Mouse (Mus musculus) G1E (cell line): ENCODE data around the gene Plp2.

ENCODE experiments used
- CTCF ChIP-seq: IDR thresholded peaks from 2 replicates; pipeline ENCODE4 v1.5.1; 2012; ENCODE audit warnings: low read depth, low read length, inconsistent platforms, mixed read lengths
- GATA1 ChIP-seq: IDR thresholded peaks from 2 replicates; pipeline ENCODE4 v1.6.1; 2012; ENCODE audit warnings: borderline replicate concordance, low read length, inconsistent platforms, mixed read lengths

DNA sequence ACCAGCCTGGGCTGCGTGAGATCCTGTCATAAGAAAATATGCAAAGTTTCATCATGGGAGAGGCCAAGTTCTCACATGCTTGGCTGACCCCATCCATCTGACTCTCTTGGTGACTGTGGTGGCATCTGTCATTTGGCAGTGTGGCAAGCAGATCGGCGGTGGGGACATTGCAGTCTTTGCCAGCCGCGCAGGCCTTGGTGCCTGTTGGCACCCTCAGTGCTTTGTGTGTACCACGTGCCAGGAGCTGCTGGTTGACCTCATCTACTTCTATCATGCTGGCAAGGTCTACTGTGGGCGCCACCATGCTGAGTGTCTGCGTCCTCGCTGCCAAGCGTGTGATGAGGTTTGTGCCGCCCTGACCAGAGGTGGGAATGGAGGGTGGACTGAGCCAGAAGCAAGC lies 6.4 kb downstream of the Plp2 start:
- no peak for TF ChIP-seq GATA1
- no peak for TF ChIP-seq CTCF
